ENCODE assay signal across 19 mouse cellular contexts in the genomic region with DNA sequence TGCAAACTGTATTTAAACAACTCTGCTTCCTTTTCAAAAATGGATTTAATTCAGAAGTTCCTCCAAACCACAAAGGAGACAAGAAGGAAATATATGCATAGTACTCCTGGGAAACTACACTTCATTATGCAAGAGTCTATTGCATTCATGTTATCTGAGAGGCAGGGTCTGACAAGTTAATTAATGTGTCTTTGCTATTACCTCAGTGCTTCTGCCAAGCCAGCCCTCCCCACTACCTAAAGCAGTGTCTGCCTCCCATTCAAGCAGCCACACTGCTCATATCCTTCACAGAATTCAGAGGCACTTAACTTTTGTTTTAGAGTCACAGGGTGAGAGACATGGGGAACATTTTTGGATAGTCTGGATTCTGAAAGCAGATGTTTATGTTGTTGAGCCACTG. TPM values are rescaled to one million over a fixed set of nuclear protein-coding genes. Genes with fewer than 3 reads are reported as not detected.
DNase-seq lines count a peak whose midpoint lies in the region; ATAC-seq and TF ChIP-seq lines count a peak whose summit lies in the region.
"Had no signal": no experiment of that assay in that cellular context is flagged by ENCODE, and none has a peak within 500 bp of the region (broad histone marks: within the 10 kb centered on the region; RNA-seq: fewer than 3 reads in every experiment).

No protein-coding gene starts in this region.

- no peak overlapping the region for H3K27ac ChIP-seq in neural tube, embryonic 12.5 days
- H3K27ac ChIP-seq in neural tube, embryonic 15.5 days (replicated peaks): no peak overlapping the region
- H3K27ac ChIP-seq in forebrain, postnatal 0 days (ENCODE audit: low read depth, low read length): no peak overlapping the region
- H3K27ac ChIP-seq in midbrain, embryonic 14.5 days (replicated peaks; ENCODE audit: low read depth, low read length): no peak overlapping the region
- H3K27ac ChIP-seq: heart, embryonic 13.5 days; kidney, embryonic 15.5 days; stomach, embryonic 15.5 days had no signal

- no peak overlapping the region for H3K4me3 ChIP-seq in neural tube, embryonic 12.5 days
- H3K4me3 ChIP-seq in neural tube, embryonic 15.5 days (replicated peaks): no peak overlapping the region
- H3K4me3 ChIP-seq in forebrain, postnatal 0 days (ENCODE audit: low read depth, low read length): no peak overlapping the region
- H3K4me3 ChIP-seq in midbrain, embryonic 14.5 days (replicated peaks; ENCODE audit: low read depth, low read length): no peak overlapping the region
- H3K4me3 ChIP-seq: heart, embryonic 13.5 days; kidney, embryonic 15.5 days; stomach, embryonic 15.5 days had no signal

- DNase-seq in forebrain, postnatal 0 days: peak; percentile 8
- peak; percentile 44 for DNase-seq in midbrain, embryonic 14.5 days
- no peak for DNase-seq in left cerebral cortex, adult 11 months (ENCODE audit: low spot score)
- DNase-seq in adrenal gland, postnatal 14 days: no peak
- no peak for DNase-seq in thymus, postnatal 0 days (ENCODE audit: low spot score)
- DNase-seq: cerebellum, postnatal 14 days; heart, postnatal 36 days; layer of hippocampus, postnatal 36 days; left cerebral cortex, postnatal 4 days; lung, adult 18-20 months; lung, postnatal 36 days; right cerebral cortex, adult 18-20 months; thymus, adult 2 months had no signal

- peak; percentile 79 for ATAC-seq in neural tube, embryonic 12.5 days (ENCODE audit: low FRiP score, low read depth)
- no peak for ATAC-seq in neural tube, embryonic 15.5 days (ENCODE audit: low FRiP score)
- ATAC-seq in forebrain, postnatal 0 days: peak; percentile 92
- ATAC-seq in midbrain, embryonic 14.5 days (ENCODE audit: low FRiP score, low TSS enrichment): no peak; the same call in 1 of the 2 replicates
- ATAC-seq: intestine, embryonic 16.5 days had no signal

- H3K36me3 ChIP-seq in neural tube, embryonic 12.5 days: no peaks in the 10 kb centered on the region
- H3K36me3 ChIP-seq in neural tube, embryonic 15.5 days: no peaks in the 10 kb centered on the region
- H3K36me3 ChIP-seq in forebrain, postnatal 0 days (ENCODE audit: insufficient read depth): no peaks in the 10 kb centered on the region
- no peaks in the 10 kb centered on the region for H3K36me3 ChIP-seq in midbrain, embryonic 14.5 days (ENCODE audit: control insufficient read depth, insufficient read depth, low read length)
- H3K36me3 ChIP-seq: heart, embryonic 13.5 days; kidney, embryonic 15.5 days; stomach, embryonic 15.5 days had no signal

- no peak overlapping the region for H3K9ac ChIP-seq in neural tube, embryonic 12.5 days
- no peak overlapping the region for H3K9ac ChIP-seq in neural tube, embryonic 15.5 days (replicated peaks)
- H3K9ac ChIP-seq in forebrain, postnatal 0 days: no peak overlapping the region
- H3K9ac ChIP-seq in midbrain, embryonic 14.5 days (replicated peaks; ENCODE audit: low read length): no peak overlapping the region
- H3K9ac ChIP-seq: heart, embryonic 13.5 days; kidney, embryonic 15.5 days; stomach, embryonic 15.5 days had no signal

- no peaks in the 10 kb centered on the region for H3K27me3 ChIP-seq in neural tube, embryonic 12.5 days (replicated peaks)
- H3K27me3 ChIP-seq in neural tube, embryonic 15.5 days (replicated peaks): no peaks in the 10 kb centered on the region
- H3K27me3 ChIP-seq in forebrain, postnatal 0 days (ENCODE audit: insufficient read depth, low read length): no peaks in the 10 kb centered on the region
- no peaks in the 10 kb centered on the region for H3K27me3 ChIP-seq in midbrain, embryonic 14.5 days (ENCODE audit: control insufficient read depth, insufficient read depth, low read length)
- H3K27me3 ChIP-seq: heart, embryonic 13.5 days; kidney, embryonic 15.5 days; stomach, embryonic 15.5 days had no signal

- H3K4me2 ChIP-seq in neural tube, embryonic 12.5 days (replicated peaks): no peak overlapping the region
- no peak overlapping the region for H3K4me2 ChIP-seq in neural tube, embryonic 15.5 days
- H3K4me2 ChIP-seq in forebrain, postnatal 0 days (ENCODE audit: low read depth): no peak overlapping the region
- no peak overlapping the region for H3K4me2 ChIP-seq in midbrain, embryonic 14.5 days (ENCODE audit: low read length)
- H3K4me2 ChIP-seq: heart, embryonic 13.5 days; kidney, embryonic 15.5 days; stomach, embryonic 15.5 days had no signal

- TF ChIP-seq CTCF in forebrain, postnatal 0 days (IDR thresholded peaks at IDR 0.05; ENCODE audit: low read depth): no peak

- no peaks in the 10 kb centered on the region for H3K4me1 ChIP-seq in neural tube, embryonic 12.5 days
- peaks cover 4% of the 10 kb centered on the region; the same call in 1 of the 2 replicates for H3K4me1 ChIP-seq in neural tube, embryonic 15.5 days
- no peaks in the 10 kb centered on the region for H3K4me1 ChIP-seq in forebrain, postnatal 0 days (ENCODE audit: insufficient read depth)
- H3K4me1 ChIP-seq in midbrain, embryonic 14.5 days (ENCODE audit: control insufficient read depth, insufficient read depth, low read length): no peaks in the 10 kb centered on the region
- H3K4me1 ChIP-seq: heart, embryonic 13.5 days; kidney, embryonic 15.5 days; stomach, embryonic 15.5 days had no signal

- H3K9me3 ChIP-seq in neural tube, embryonic 12.5 days: peaks cover 4% of the 10 kb centered on the region; the same call in 1 of the 2 replicates
- H3K9me3 ChIP-seq in neural tube, embryonic 15.5 days (replicated peaks): 0 out of 2 replicates have a peak, but pooled peaks cover 4% of the 10 kb centered on the region
- 0 out of 2 replicates have a peak, but pooled peaks cover 3% of the 10 kb centered on the region for H3K9me3 ChIP-seq in forebrain, postnatal 0 days (ENCODE audit: low read length)
- H3K9me3 ChIP-seq in midbrain, embryonic 14.5 days (ENCODE audit: control insufficient read depth, low read length): 0 out of 2 replicates have a peak, but pooled peaks cover 3% of the 10 kb centered on the region
- H3K9me3 ChIP-seq: stomach, embryonic 15.5 days had no signal

RNA-seq across cellular contexts. Expression of a gene that starts 58.6 kb away (rescaled TPM):
- 34.6 and 34.8 TPM in 2 replicates for polyA plus RNA-seq in neural tube, embryonic 12.5 days (2016; fragmentation: Nextera tagmentation; extraction: Ambion mirVana)
- 37.4 and 44.5 TPM in 2 replicates for polyA plus RNA-seq in neural tube, embryonic 15.5 days (2015; fragmentation: Nextera tagmentation; extraction: Ambion mirVana)
- total RNA-seq in forebrain, postnatal 0 days (2014; rRNA removed): 56.5 and 61.5 TPM in 2 replicates
- 44.6 and 47.7 TPM in 2 replicates for polyA plus RNA-seq in forebrain, postnatal 0 days (2015; fragmentation: Nextera tagmentation; extraction: Ambion mirVana)
- 48.2 and 52.8 TPM in 2 replicates for polyA plus RNA-seq in midbrain, embryonic 14.5 days (2014; fragmentation: Nextera tagmentation; extraction: Ambion mirVana)
- 15.6 and 16.7 TPM in 2 replicates for total RNA-seq in adrenal gland, postnatal 14 days (2021)
- polyA plus RNA-seq in thymus, postnatal 0 days (2015; fragmentation: Nextera tagmentation; extraction: Ambion mirVana): 7.3 TPM in 2 replicates

Comparison
In these comparisons a context has a peak if more than half of its experiments do, and no peak if none do; other contexts are left out.
1. ATAC-seq: peak in neural tube, embryonic 12.5 days (single experiment) and forebrain, postnatal 0 days (single experiment); none in neural tube, embryonic 15.5 days (single experiment) and midbrain, embryonic 14.5 days (single experiment).
2. DNase-seq: peak in forebrain, postnatal 0 days (single experiment) and midbrain, embryonic 14.5 days (single experiment); none in left cerebral cortex, adult 11 months (single experiment), adrenal gland, postnatal 14 days (single experiment) and thymus, postnatal 0 days (single experiment).